Mouse (Mus musculus) olfactory bulb, adult 2 months (tissue): ENCODE data around the gene Cnn2.

Source experiments
- CTCF ChIP-seq: fragments of 200-500 bp; IDR thresholded peaks from 2 replicates; pipeline ENCODE4 v1.5.1; 2012; ENCODE audit warnings: low read depth, mild to moderate bottlenecking, low read length, moderate library complexity; ENCODE audit not compliant: insufficient read depth
- POLR2A ChIP-seq: fragments of 200-500 bp; IDR thresholded peaks from 2 replicates; pipeline ENCODE4 v1.6.1; 2012; ENCODE audit warnings: mild to moderate bottlenecking, low read depth, low read length, moderate library complexity; ENCODE audit not compliant: insufficient read depth

- TF ChIP-seq POLR2A = no peak
- TF ChIP-seq CTCF = no peak
These were observed 47.6 kb upstream of the Cnn2 start for GRCm38 (mm10) chr10:79940749-79941148.
